Mouse (Mus musculus) layer of hippocampus, postnatal 36 days (tissue): ENCODE measurements around the gene Senp1. TPM values are rescaled to one million over a fixed set of nuclear protein-coding genes. Genes with fewer than 3 reads are reported as not detected.

Experiments used
- DNase-seq, 2 experiments: peaks; one replicate each; pipeline ENCODE4 v3.0.0; 2022
- total RNA-seq, 2 experiments: library from RNA; stranded (reverse); gene quantifications; 2 replicates each; pipeline ENCODE4 v1.2.3; 2021

Senp1 gene
- total RNA-seq, 2 experiments from 2014 or later: 12.3 to 14.2 TPM

- DNase-seq: no peak
Observed at GRCm38 (mm10) chr15:98048918-98049700, 44.4 kb downstream of the Senp1 start.

- DNase-seq: no peak
Observed at GRCm38 (mm10) chr15:98044387-98044786, 49.2 kb downstream of the Senp1 start.

DNA sequence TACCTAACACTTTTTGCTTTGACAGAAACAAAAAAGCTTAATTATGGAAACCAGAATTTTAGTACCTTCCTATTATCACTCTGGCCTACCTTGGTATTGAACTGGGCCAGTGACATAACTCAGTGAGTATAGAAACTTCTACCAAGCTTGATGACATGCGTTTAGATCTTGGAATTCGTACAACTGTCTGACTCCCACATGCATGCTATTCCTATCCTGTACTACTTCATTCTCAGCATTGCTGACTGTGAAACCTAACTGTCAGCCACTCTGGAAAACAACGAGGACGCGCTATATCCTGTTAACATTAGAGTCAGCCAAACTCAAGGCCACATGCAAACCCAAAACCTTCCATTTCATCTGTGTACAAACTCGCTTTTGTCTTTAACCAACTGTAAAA lies 49.6 kb downstream of the Senp1 start:
- DNase-seq: no peak

GRCm38 (mm10) chr15:98042508-98042907 lies 51.0 kb downstream of the Senp1 start:
- no peak for DNase-seq

DNA sequence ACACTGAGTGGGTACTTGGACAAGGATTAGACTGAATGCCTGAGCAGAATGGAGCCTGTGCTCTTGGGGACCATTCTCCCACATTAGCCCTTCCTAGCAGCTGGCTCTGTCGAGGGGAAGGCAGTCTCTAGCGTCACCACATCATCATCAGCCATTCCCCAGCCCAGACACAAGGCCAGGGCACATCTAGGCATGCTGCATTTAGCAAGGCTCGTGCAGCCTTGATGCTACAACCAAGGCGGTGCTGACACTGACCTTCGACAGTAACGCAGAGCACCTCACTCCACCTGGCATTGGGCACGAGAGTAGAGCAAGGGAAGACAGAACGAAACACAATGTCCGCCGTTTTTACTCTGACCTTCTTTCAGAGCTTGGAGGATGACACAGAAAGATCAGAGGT lies 53.9 kb downstream of the Senp1 start:
- DNase-seq: no peak

DNA sequence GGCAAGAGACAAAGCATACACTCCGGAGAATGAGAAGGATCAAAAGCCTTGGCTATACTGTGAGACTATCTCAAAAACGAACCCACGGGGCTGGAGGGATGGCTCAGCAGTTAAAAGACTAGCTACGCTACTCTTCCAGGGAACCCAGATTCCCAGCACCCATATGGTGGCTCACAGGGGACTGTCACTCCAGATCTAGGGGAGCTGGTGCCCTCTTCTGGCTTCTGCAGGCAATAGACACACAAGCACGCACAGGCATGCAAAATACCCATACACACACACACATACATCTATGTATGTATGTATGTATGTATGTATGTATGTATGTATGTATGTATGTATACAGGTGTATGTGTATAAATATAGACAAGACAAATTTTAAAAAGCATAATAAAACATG lies 57.0 kb downstream of the Senp1 start:
- DNase-seq: no peak

GRCm38 (mm10) chr15:98035076-98035755 lies 58.3 kb downstream of the Senp1 start:
- DNase-seq: no peak

DNA sequence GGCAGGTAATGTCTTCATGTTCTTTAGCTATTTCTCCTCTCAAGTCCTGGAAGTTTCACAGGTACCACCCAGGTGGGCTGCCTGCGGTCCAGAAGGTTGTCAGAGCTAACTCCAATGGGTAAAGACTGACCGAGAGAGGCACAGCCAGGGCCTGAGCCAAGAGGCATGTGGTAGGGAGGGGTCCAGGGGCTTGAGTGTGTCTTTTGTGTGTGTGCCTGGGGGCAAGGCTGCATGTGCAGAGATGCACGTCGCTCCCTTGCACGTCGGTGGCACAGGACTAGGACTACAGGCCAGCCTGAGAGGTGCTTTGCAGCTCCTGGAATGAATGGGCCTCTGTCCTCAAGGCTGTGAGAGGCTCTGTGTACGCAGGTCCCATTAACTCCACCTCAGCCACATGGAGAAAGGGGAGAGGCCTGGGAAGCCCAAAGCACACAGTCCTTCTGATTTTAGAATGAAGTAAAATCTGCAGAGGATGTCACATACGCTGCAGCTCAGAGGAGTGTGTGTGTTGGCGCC lies 60.3 kb downstream of the Senp1 start:
- DNase-seq: no peak

GRCm38 (mm10) chr15:98029798-98030197 lies 63.7 kb downstream of the Senp1 start:
- no peak for DNase-seq

- no peak for DNase-seq
Observed at GRCm38 (mm10) chr15:98026967-98027904, 66.3 kb downstream of the Senp1 start.

GRCm38 (mm10) chr15:98025611-98026010 lies 67.9 kb downstream of the Senp1 start:
- no peak for DNase-seq

DNA sequence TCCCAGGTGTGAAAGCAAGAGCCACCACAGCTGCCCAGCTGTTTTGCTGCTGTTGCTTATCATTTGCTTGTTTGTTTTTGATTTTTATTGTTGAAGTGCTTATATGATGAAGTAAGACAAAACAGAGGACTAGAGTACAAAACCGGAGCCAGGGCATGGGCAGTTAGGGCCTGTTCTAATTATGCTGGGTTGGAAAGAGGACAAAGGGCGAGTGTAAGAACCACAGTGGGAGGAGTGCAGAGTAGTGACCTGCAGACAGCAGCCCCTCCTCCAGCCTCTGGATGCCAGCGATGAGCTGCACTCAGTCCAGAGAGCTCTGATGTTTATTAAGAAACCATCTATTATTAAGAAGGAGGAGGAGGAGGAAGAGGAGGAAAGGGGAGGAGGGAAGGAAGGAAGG lies 70.4 kb downstream of the Senp1 start:
- no peak for DNase-seq

DNA sequence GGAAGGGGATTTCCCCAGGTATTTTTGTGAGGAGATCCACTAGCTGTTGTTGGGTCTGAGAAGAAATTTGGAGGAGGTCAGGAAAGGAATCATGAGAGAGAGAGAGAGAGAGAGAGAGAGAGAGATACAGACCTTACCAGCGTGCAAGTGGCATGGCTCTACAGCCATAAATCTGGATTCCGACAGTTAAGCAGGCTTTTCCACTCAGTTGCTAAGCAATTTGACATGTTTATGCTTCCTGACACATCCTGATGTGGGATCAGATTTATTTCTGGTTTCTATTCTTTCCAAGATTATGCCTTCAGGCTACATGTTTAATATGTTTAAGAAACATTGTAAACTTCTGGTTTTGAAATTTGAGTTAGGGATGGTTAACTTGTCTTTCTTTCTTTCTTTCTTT lies 71.7 kb downstream of the Senp1 start:
- no peak for DNase-seq

- no peak for DNase-seq
Observed at GRCm38 (mm10) chr15:98019047-98019446, 74.5 kb downstream of the Senp1 start.

- no peak for DNase-seq
Observed at GRCm38 (mm10) chr15:98017925-98018324, 75.6 kb downstream of the Senp1 start.

DNA sequence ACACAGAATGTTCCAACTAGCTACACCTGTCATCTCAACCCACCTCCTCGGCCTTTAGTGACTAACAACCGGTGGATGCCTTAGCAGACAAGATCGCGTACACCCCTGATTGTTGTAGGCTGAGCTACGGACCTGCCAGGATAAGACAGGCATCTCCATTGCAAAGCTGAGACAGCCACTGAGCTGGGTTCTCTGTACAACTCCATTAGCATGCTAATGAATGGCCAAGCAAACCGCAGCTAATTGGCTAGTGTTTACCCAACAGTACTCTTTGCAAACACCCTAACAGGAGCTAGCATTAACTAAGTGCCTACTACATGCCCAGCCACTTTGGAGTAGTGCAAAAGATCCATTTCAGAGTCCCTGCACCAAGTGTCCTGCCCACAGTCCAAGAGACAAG lies 80.7 kb downstream of the Senp1 start:
- DNase-seq: no peak

DNA sequence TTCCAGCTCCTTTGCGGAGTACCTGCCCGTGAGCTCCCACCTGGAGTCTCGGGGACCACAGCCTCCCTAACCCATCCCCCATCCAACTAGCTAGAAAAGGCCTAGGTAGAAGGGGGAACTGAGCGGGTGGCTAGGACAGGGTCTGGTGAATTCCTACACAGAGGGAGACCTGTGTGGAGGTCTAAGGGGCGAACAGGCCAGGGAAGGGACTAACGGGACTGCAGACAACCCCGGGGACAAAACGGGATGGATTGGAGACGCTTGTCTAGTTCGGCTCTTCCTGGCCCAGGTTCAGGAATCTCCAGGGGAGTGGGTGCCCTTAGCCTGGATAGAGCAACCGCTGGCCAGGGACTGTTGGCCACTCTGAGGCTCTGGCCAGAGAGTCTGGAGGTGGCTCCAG lies 88.4 kb downstream of the Senp1 start:
- no peak for DNase-seq

- no peak for DNase-seq
Observed at GRCm38 (mm10) chr15:98004740-98005159, 88.8 kb downstream of the Senp1 start.

- no peak for DNase-seq
Observed at GRCm38 (mm10) chr15:98003822-98004739, 89.5 kb downstream of the Senp1 start, which contains the start of gene Col2a1. Gene Col2a1, minus strand, starts transcription at chr15:98004695.

DNA sequence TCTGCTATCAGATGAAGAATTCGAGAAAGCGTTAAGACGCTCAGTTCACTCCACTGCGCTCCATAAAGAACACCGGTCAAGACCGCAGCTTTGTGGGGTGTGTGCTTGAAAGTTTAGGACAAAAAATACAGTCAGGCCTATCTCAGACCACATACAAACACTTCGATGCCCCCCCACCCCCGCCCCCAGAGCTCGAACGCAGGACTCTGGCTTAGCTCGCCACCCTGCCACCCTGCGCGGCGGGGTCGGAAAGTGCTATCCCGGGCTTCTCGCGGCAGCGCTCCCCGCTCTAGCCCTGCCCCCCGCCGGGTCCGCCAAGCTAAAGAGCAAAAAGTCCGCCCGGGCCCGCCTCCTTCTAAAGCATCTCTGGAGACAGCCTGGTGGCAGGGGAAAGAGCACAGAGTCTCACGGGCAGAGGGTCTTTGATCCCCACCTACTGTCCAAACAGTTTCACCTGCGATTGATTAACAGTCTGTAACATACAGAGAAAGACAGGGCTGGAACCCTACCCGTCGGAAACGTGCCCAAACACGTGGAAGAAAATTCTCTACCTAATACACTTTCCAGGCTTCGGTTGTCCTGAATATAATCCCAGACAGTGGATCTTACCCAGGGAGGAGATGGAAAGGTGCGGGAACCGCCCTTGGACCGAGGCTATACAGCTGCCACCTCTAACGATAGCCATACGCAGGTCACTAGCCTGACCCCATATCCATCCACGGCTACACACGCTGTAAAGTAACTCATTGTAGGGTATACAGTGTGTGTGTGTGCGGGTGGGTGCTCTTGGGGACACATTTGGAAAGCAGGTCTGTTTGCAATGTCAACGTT lies 90.3 kb downstream of the Senp1 start:
- no peak for DNase-seq
